ENCODE assay signal across 14 mouse cellular contexts in genomic region chr4:150591602-150592001, GRCm38 (mm10).
DNase-seq lines count a peak whose midpoint lies in the region; ATAC-seq and TF ChIP-seq lines count a peak whose summit lies in the region.
"Had no signal": no experiment of that assay in that cellular context is flagged by ENCODE, and none has a peak within 500 bp of the region (broad histone marks: within the 10 kb centered on the region; RNA-seq: fewer than 3 reads in every experiment).

No protein-coding gene starts in this region.

- H3K27me3 ChIP-seq in heart, embryonic 13.5 days (replicated peaks), result no peaks in the 10 kb centered on the region
- H3K27me3 ChIP-seq in ES-Bruce4 (ENCODE audit: control insufficient read depth, insufficient read depth, low read length, poor library complexity, severe bottlenecking), result no peaks in the 10 kb centered on the region
- no peaks in the 10 kb centered on the region for H3K27me3 ChIP-seq in embryonic facial prominence, embryonic 12.5 days

- no peak overlapping the region for H3K4me2 ChIP-seq in heart, embryonic 13.5 days
- no peak overlapping the region for H3K4me2 ChIP-seq in embryonic facial prominence, embryonic 12.5 days (replicated peaks)

- no peak for TF ChIP-seq EP300 in ES-Bruce4 (IDR thresholded peaks at IDR 0.05; ENCODE audit: insufficient read depth, low read depth, low read length)

- H3K27ac ChIP-seq in heart, embryonic 13.5 days (replicated peaks), result peak overlapping the region; percentile 48
- peak overlapping the region; percentile 3; the same call in 1 of the 2 replicates for H3K27ac ChIP-seq in layer of hippocampus, adult 2 months
- peak overlapping the region; percentile 50 for H3K27ac ChIP-seq in ES-Bruce4 (ENCODE audit: insufficient read depth, low read length)
- H3K27ac ChIP-seq in embryonic facial prominence, embryonic 12.5 days, result peak overlapping the region; percentile 37; the same call in 1 of the 2 replicates

- no peaks in the 10 kb centered on the region for H3K9me3 ChIP-seq in heart, embryonic 13.5 days
- H3K9me3 ChIP-seq in ES-Bruce4 (replicated peaks; ENCODE audit: control insufficient read depth, insufficient read depth, low read length, poor library complexity, severe bottlenecking), result no peaks in the 10 kb centered on the region
- H3K9me3 ChIP-seq in embryonic facial prominence, embryonic 12.5 days, result no peaks in the 10 kb centered on the region
- H3K9me3 ChIP-seq: hindbrain, embryonic 10.5 days had no signal

- H3K4me1 ChIP-seq in heart, embryonic 13.5 days, result peaks cover 76% of the 10 kb centered on the region
- H3K4me1 ChIP-seq in ES-Bruce4 (ENCODE audit: control insufficient read depth, insufficient read depth, low read length), result peaks cover 3% of the 10 kb centered on the region
- H3K4me1 ChIP-seq in embryonic facial prominence, embryonic 12.5 days, result peaks cover 41% of the 10 kb centered on the region

- 58% methylated on average over 4 of the region's 4 CpGs for WGBS in heart, embryonic 13.5 days
- WGBS in embryonic facial prominence, embryonic 12.5 days, result 55% methylated on average over 4 of the region's 4 CpGs

- no peak overlapping the region for H3K9ac ChIP-seq in heart, embryonic 13.5 days
- no peak overlapping the region for H3K9ac ChIP-seq in ES-Bruce4 (ENCODE audit: low read depth, poor library complexity, severe bottlenecking)
- H3K9ac ChIP-seq in embryonic facial prominence, embryonic 12.5 days, result no peak overlapping the region

- H3K36me3 ChIP-seq in heart, embryonic 13.5 days, result no peaks in the 10 kb centered on the region
- H3K36me3 ChIP-seq in ES-Bruce4 (ENCODE audit: control insufficient read depth, insufficient read depth, low read length, poor library complexity, severe bottlenecking), result no peaks in the 10 kb centered on the region
- H3K36me3 ChIP-seq in embryonic facial prominence, embryonic 12.5 days, result no peaks in the 10 kb centered on the region
- H3K36me3 ChIP-seq: hindbrain, embryonic 10.5 days had no signal

- no peak for TF ChIP-seq CTCF in layer of hippocampus, adult 2 months (conservative IDR thresholded peaks at IDR 0.05)
- TF ChIP-seq CTCF in ES-Bruce4 (IDR thresholded peaks at IDR 0.05; ENCODE audit: low read depth, low read length), result no peak

- H3K4me3 ChIP-seq in heart, embryonic 13.5 days, result no peak overlapping the region
- no peak overlapping the region for H3K4me3 ChIP-seq in layer of hippocampus, adult 2 months
- H3K4me3 ChIP-seq in ES-Bruce4 (ENCODE audit: low read depth, low read length), result no peak overlapping the region
- H3K4me3 ChIP-seq in embryonic facial prominence, embryonic 12.5 days, result no peak overlapping the region
- H3K4me3 ChIP-seq: hindbrain, embryonic 10.5 days had no signal

- ATAC-seq in heart, embryonic 13.5 days (ENCODE audit: extremely low read depth, insufficient number of reproducible peaks, low FRiP score, low TSS enrichment), result no peak
- no peak for ATAC-seq in embryonic facial prominence, embryonic 12.5 days (ENCODE audit: insufficient number of reproducible peaks, insufficient read depth, low FRiP score, low TSS enrichment)
- ATAC-seq: forebrain, embryonic 14.5 days had no signal

- DNase-seq in heart, postnatal 4 days, result no peak
- no peak for DNase-seq in layer of hippocampus, adult 2 months (ENCODE audit: low spot score in 2 of 2)
- DNase-seq in layer of hippocampus, postnatal 25 days (ENCODE audit: extremely low spot score in 1 of 2, low spot score in 1 of 2), result no peak
- DNase-seq in ovary, postnatal 10 days (ENCODE audit: low spot score), result no peak
- DNase-seq in c-Kit-positive CD71-positive TER-119-positive erythroid progenitor cells, embryonic 14.5 days (ENCODE audit: low spot score), result no peak
- DNase-seq: adrenal gland, postnatal 10 days; cerebellum, adult 9-10 months; gastrocnemius, postnatal 14 days; layer of hippocampus, adult 9-11 months had no signal

- TF ChIP-seq POLR2A in ES-Bruce4 (IDR thresholded peaks at IDR 0.05; ENCODE audit: insufficient read depth, low read length), result no peak
